Mouse (Mus musculus) stomach, postnatal 0 days (tissue): Measurements from ENCODE around the gene Gm1673. TPM values are rescaled to one million over a fixed set of nuclear protein-coding genes. Genes with fewer than 3 reads are reported as not detected.

Experiments
- ATAC-seq: fragments of 200-750 bp; cut with Nextera tagmentation; 2 replicates; pipeline ENCODE4 v1.8.0; 2017; ENCODE audit not compliant: low FRiP score, low TSS enrichment
- DNase-seq: peaks from one replicate; pipeline ENCODE4 v3.0.0-alpha.2; 2016; ENCODE audit warnings: low spot score
- H3K27ac ChIP-seq: fragments of 300-500 bp; sonication (generic); replicated peaks from 2 replicates; pipeline ENCODE4 v1.5.1; 2014; ENCODE audit warnings: mild to moderate bottlenecking, control low read depth
- H3K27me3 ChIP-seq: fragments of 300-500 bp; sonication (generic); 2 replicates; pipeline ENCODE4 v1.6.1; 2014; ENCODE audit warnings: low read length; ENCODE audit not compliant: control insufficient read depth, insufficient read depth
- H3K36me3 ChIP-seq: fragments of 300-500 bp; sonication (generic); 2 replicates; pipeline ENCODE4 v1.6.1; 2014; ENCODE audit warnings: low read length, mixed read lengths; ENCODE audit not compliant: control insufficient read depth, insufficient read depth
- H3K4me1 ChIP-seq: fragments of 300-500 bp; sonication (generic); replicated peaks from 2 replicates; pipeline ENCODE4 v1.6.1; 2014; ENCODE audit warnings: antibody characterized with exemption; ENCODE audit not compliant: control insufficient read depth, insufficient read depth
- H3K4me2 ChIP-seq: fragments of 300-500 bp; sonication (generic); replicated peaks from 2 replicates; pipeline ENCODE4 v1.6.1; 2014; ENCODE audit warnings: low read depth, mild to moderate bottlenecking, control low read depth, moderate library complexity
- H3K4me3 ChIP-seq: fragments of 300-500 bp; sonication (generic); 2 replicates; pipeline ENCODE4 v1.5.1; 2014; ENCODE audit warnings: low read depth, low read length, control low read depth
- H3K9ac ChIP-seq: fragments of 300-500 bp; sonication (generic); 2 replicates; pipeline ENCODE4 v1.6.1; 2014; ENCODE audit warnings: mild to moderate bottlenecking, low read length, control low read depth, mixed read lengths
- H3K9me3 ChIP-seq: fragments of 300-500 bp; sonication (generic); 2 replicates; pipeline ENCODE4 v1.6.1; 2016; ENCODE audit warnings: low read length; ENCODE audit not compliant: control insufficient read depth
- CTCF ChIP-seq: IDR thresholded peaks from 2 replicates; pipeline ENCODE4 v1.5.1; 2016; ENCODE audit warnings: antibody characterized with exemption, low read depth, mild to moderate bottlenecking, moderate library complexity
- EP300 ChIP-seq: optimal IDR thresholded peaks from 2 replicates; pipeline ENCODE3; 2016; ENCODE audit warnings: antibody characterized with exemption
- WGBS: fragments of 180-500 bp; shearing (Covaris S2); extraction: QIAGEN DNeasy Blood & Tissue Kit; methylation state at CpG from one replicate; pipeline ENCODE4 v1.1.7; 2014; 5-methylcytosine and 5-hydroxymethylcytosine counted together
- polyA plus RNA-seq: library from polyadenylated mRNA; unstranded; fragments of >200 nt; fragmentation: Nextera tagmentation; extraction: Ambion mirVana; gene quantifications from 2 replicates; pipeline ENCODE4 v1.2.1, GENCODE M21; 2015

The Gm1673 gene
- polyA plus RNA-seq, 1 experiment from 2014 or later = 27.7 TPM

DNA sequence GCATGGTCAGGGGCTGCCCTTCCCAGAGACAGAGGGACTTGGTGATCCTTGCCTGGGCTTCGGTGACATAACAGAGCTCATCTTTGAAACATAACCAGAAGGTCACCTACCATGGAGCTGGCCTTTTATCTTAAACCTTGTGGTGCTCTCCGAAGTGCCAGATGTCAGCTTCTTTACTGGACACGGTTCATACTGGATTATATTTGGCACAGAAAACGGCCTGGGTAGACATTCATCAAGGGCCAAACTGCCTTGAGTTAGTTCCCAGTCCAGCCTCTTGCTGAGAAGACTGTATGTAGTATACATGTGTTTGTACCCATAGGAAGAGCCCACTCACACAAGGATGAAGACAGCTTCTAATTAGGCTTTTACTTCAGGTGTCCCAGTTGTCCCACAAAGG lies 23.6 kb downstream of the Gm1673 start:
- Histone ChIP-seq H3K36me3 (no peaks in the 10 kb centered on the region), H3K27me3 (no peaks in the 10 kb centered on the region; the same call in 1 of the 2 replicates), H3K27ac (no peak overlapping the region), H3K9ac (no peak overlapping the region), H3K4me1 (no peaks in the 10 kb centered on the region), H3K4me2 (no peak overlapping the region), H3K9me3 (no peaks in the 10 kb centered on the region), H3K4me3 (no peak overlapping the region)
- TF ChIP-seq CTCF = no peak
- TF ChIP-seq EP300 = no peak
- DNase-seq (no peak), ATAC-seq (no peak)
- 80% methylated on average over 4 of the region's 4 CpGs for WGBS

DNA sequence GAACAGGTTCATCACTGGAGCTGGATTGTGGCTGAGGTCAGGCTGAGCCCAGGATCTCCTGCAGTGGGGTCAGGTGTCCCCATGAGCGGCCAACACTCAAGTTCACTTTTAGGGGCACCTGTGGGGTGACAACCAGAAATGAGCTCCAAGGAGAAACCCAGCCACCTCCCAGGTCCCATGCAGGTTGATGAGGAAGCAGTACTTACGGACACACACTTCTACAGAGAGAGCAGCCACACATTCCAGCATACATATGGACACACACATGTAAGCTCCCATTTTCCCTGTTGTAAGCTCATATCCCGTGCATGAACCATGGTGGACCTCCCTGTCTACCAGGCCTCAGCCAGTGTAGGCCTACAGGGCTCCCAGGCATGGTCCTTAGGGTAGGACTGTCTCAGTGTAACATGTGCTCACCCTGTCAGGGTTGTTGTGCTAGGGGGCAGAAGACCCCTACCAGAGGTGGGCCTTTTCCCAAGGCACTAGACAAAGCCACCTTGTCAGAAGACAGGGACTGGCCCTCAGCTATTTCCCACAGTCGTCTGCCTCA lies 24.2 kb downstream of the Gm1673 start:
- no peak for ATAC-seq
- DNase-seq = no peak
- Histone ChIP-seq H3K4me2 (no peak overlapping the region), H3K4me1 (no peaks in the 10 kb centered on the region), H3K9ac (no peak overlapping the region), H3K4me3 (no peak overlapping the region), H3K9me3 (no peaks in the 10 kb centered on the region), H3K36me3 (no peaks in the 10 kb centered on the region), H3K27ac (no peak overlapping the region), H3K27me3 (no peaks in the 10 kb centered on the region; the same call in 1 of the 2 replicates)
- WGBS = 81% methylated on average over 4 of the region's 4 CpGs
- TF ChIP-seq CTCF = no peak
- no peak for TF ChIP-seq EP300

DNA sequence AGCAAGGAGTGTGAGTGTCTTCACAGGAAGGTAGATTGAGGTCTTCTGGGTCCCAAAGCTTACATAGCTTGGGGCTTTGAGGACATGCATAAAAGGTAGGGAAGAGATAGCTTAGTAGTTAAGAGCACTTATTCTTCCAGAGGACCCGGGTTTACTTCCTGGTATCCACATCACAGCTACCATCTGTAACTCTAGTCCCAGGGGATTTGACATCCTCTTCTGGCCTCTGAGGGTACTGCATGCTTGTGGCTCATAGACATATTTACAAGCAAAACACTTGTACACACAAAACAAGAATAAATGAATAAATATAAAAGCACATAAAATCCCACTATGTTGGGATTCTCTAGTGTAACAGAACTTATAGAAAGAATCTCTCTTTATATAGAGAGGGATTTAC lies 31.4 kb downstream of the Gm1673 start:
- no peak for DNase-seq

DNA sequence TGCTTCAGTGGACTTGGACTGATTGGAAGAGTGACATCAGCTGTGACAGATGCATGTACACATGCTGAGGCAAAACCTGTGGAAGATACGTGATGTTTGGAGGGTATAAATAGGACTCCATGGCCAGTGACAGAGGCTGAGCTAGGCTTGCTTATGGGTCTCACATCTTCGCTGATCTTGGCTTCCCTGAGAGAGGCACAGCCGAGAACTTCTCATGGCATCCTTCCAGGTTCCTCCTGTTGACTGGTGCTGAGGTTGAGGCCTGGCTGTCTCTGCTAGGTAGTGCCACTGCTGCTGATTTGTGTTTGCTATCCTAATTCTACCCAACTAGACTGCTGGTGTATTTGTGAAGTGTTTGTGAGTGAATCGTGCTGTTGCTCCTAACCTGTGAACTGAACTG lies 35.7 kb downstream of the Gm1673 start:
- no peak for TF ChIP-seq EP300
- TF ChIP-seq CTCF = no peak
- no peak overlapping the region for H3K9ac ChIP-seq
- H3K36me3 ChIP-seq = no peaks in the 10 kb centered on the region
- no peak overlapping the region for H3K27ac ChIP-seq
- no peaks in the 10 kb centered on the region for H3K27me3 ChIP-seq
- H3K4me1 ChIP-seq = no peaks in the 10 kb centered on the region
- WGBS = 75% methylated on average over 4 of the region's 4 CpGs
- DNase-seq = no peak
- ATAC-seq = no peak
- H3K4me3 ChIP-seq = no peak overlapping the region
- no peak overlapping the region for H3K4me2 ChIP-seq
- H3K9me3 ChIP-seq = no peaks in the 10 kb centered on the region

More for the DNA sequence above, 31.4 kb downstream of the Gm1673 start:
- ATAC-seq = no peak
- Histone ChIP-seq H3K36me3 (no peaks in the 10 kb centered on the region), H3K9me3 (no peaks in the 10 kb centered on the region), H3K4me1 (no peaks in the 10 kb centered on the region), H3K27me3 (no peaks in the 10 kb centered on the region; the same call in 1 of the 2 replicates), H3K9ac (no peak overlapping the region), H3K27ac (no peak overlapping the region), H3K4me2 (no peak overlapping the region), H3K4me3 (no peak overlapping the region)
- 72% methylated on average over 1 of the region's 1 CpGs for WGBS
- TF ChIP-seq CTCF (peak; percentile 45), EP300 (no peak)

DNA sequence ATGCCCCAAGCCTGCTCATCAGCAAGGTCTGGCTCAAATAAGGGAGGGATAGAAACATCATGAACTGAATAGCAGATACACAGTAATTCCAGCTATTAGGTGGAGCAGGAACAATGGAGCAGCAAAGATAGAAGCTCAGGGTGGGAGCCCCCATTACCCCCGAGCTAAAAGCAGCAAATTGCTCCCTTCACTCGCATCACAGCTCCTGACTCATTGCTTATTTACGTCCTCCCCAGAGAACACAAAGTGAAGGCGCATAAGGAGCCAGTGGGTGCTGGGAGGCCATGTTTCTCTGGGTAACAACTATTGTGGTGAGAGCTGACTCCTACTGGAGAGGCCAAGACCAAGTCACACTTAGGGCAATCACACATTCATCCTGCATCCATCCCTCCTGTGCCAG lies 46.9 kb downstream of the Gm1673 start:
- no peak for DNase-seq
- no peak for ATAC-seq
- TF ChIP-seq EP300 (no peak), CTCF (no peak)
- Histone ChIP-seq H3K9ac (no peak overlapping the region), H3K27me3 (no peaks in the 10 kb centered on the region), H3K36me3 (no peaks in the 10 kb centered on the region), H3K27ac (no peak overlapping the region), H3K4me1 (no peaks in the 10 kb centered on the region), H3K9me3 (no peaks in the 10 kb centered on the region), H3K4me2 (no peak overlapping the region), H3K4me3 (no peak overlapping the region)
- 67% methylated on average over 4 of the region's 4 CpGs for WGBS

DNA sequence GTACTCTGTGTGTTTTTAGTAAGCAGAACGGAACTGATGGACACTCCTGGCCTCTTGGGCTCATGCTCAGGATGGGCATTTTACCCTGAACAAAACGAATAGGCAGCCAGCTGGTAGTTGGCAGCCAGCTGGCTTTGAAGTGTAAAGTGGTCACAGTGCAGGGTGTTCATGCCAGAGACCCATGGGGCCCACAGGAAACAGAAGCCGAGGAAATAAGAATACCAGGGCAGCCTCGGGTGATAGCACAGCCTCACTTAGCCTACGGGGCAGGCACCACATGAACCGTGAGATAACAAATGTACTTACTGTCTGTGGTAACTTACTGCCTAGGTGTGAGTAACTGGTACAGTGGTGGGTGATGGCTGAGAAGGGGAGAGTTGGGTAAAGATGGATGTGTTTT lies 47.8 kb downstream of the Gm1673 start:
- Histone ChIP-seq H3K4me3 (no peak overlapping the region), H3K9ac (no peak overlapping the region), H3K9me3 (no peaks in the 10 kb centered on the region), H3K27ac (no peak overlapping the region), H3K4me1 (no peaks in the 10 kb centered on the region), H3K4me2 (no peak overlapping the region), H3K36me3 (no peaks in the 10 kb centered on the region), H3K27me3 (no peaks in the 10 kb centered on the region)
- WGBS = 66% methylated on average over 6 of the region's 6 CpGs
- no peak for DNase-seq
- ATAC-seq = no peak
- TF ChIP-seq CTCF (no peak), EP300 (no peak)
